Mouse (Mus musculus) liver, postnatal 0 days (tissue): Measurements from ENCODE around the gene Med20. TPM values are rescaled to one million over a fixed set of nuclear protein-coding genes. Genes with fewer than 3 reads are reported as not detected.

ENCODE experiments used
- ATAC-seq: fragments of 200-750 bp; cut with Nextera tagmentation; 2 replicates; pipeline ENCODE4 v1.8.0; 2017; ENCODE audit warnings: mild to moderate bottlenecking, moderate library complexity
- DNase-seq: peaks from one replicate; pipeline ENCODE4 v3.0.0-alpha.2; 2016
- H3K27ac ChIP-seq: fragments of 300-500 bp; sonication (generic); 2 replicates; pipeline ENCODE4 v1.5.1; 2014; ENCODE audit warnings: antibody characterized with exemption, moderate library complexity, mild to moderate bottlenecking, low read depth
- H3K27me3 ChIP-seq: fragments of 300-500 bp; sonication (generic); 2 replicates; pipeline ENCODE4 v1.6.1; 2014; ENCODE audit warnings: low read length, control low read depth, mixed read lengths; ENCODE audit not compliant: insufficient read depth
- H3K36me3 ChIP-seq: fragments of 300-500 bp; sonication (generic); replicated peaks from 2 replicates; pipeline ENCODE4 v1.6.1; 2014; ENCODE audit warnings: mild to moderate bottlenecking, control low read depth, low read length, moderate library complexity, mixed read lengths; ENCODE audit not compliant: insufficient read depth
- H3K4me1 ChIP-seq: fragments of 300-500 bp; sonication (generic); 2 replicates; pipeline ENCODE4 v1.6.1; 2014; ENCODE audit warnings: antibody characterized with exemption, mild to moderate bottlenecking, control low read depth; ENCODE audit not compliant: insufficient read depth
- H3K4me2 ChIP-seq: fragments of 300-500 bp; sonication (generic); 2 replicates; pipeline ENCODE4 v1.6.1; 2014; ENCODE audit warnings: low read depth, mild to moderate bottlenecking, low read length, moderate library complexity, mixed read lengths
- H3K4me3 ChIP-seq: fragments of 300-500 bp; sonication (generic); 2 replicates; pipeline ENCODE4 v1.5.1; 2014; ENCODE audit warnings: low read depth, low read length
- H3K9ac ChIP-seq: fragments of 300-500 bp; sonication (generic); replicated peaks from 2 replicates; pipeline ENCODE4 v1.6.1; 2014; ENCODE audit warnings: mild to moderate bottlenecking, moderate library complexity
- H3K9me3 ChIP-seq: fragments of 300-500 bp; sonication (generic); 2 replicates; pipeline ENCODE4 v1.6.1; 2016; ENCODE audit warnings: mild to moderate bottlenecking, control low read depth, low read length, mixed read lengths
- CTCF ChIP-seq: sonication (generic); IDR thresholded peaks from 2 replicates; pipeline ENCODE4 v1.5.1; 2016; ENCODE audit warnings: antibody characterized with exemption, low read depth
- EP300 ChIP-seq: IDR thresholded peaks from 2 replicates; pipeline ENCODE4 v1.6.1; 2016; ENCODE audit warnings: antibody characterized with exemption, low read depth, mild to moderate bottlenecking
- WGBS: fragments of 180-500 bp; shearing (Covaris S2); extraction: QIAGEN DNeasy Blood & Tissue Kit; methylation state at CpG from one replicate; pipeline ENCODE4 v1.1.7; 2014; ENCODE audit not compliant: insufficient replicate concordance; 5-methylcytosine and 5-hydroxymethylcytosine counted together
- polyA plus RNA-seq: library from polyadenylated mRNA; unstranded; fragments of >200 nt; fragmentation: Nextera tagmentation; extraction: Ambion mirVana; gene quantifications from 2 replicates; pipeline ENCODE4 v1.2.1, GENCODE M21; 2015

Gene Med20
- polyA plus RNA-seq, 1 experiment from 2014 or later, result 13.5 TPM

DNA sequence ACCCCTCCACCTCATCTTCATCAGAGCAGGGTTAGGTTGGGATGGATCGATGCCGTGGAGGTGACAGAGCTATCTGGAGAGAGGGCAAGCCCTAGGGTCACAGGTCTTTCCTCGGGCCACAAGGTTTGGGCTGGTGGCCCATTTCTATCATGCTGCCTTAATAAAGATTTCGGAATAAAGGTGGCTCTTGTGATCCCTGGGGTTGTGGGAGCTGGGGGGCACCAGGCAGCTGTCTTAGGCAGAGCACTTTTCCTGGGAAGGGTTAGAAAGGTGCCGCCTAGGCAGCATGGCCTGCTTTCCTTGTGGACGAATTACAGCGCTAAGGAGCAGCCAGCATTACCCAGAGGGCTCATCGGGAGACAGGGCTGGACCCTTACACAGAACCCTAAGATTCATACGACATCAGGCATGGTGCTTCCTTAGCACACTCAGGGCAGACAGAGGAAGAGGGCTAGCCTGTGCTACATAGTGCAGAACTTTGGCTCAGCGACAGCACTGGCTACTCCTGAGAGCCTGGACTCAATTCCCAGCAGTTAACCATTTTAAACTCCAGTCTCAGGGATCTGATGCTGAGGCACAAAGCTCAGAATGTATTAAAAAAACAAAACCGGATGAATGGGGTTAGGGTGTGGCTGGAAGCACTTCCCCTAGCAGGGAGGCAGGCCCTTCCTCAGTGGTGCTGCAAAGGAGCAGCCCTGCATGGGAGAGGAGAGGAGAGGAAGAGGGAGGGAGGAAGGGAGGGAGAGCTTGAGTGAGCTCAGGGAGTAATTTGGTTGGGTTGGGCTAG, 11.7 kb upstream of the Med20 start:
- Histone ChIP-seq H3K9ac (0 out of 2 replicates have a peak overlapping the region, but pooled peaks have one; percentile 9), H3K36me3 (peaks cover 72% of the 10 kb centered on the region), H3K4me1 (peaks cover 40% of the 10 kb centered on the region), H3K27me3 (no peaks in the 10 kb centered on the region), H3K9me3 (no peaks in the 10 kb centered on the region), H3K4me2 (no peak overlapping the region), H3K27ac (peak overlapping the region; percentile 93), H3K4me3 (no peak overlapping the region)
- peak; percentile 33 for DNase-seq
- ATAC-seq, result no peak
- WGBS, result 73% methylated on average over 11 of the region's 11 CpGs
- TF ChIP-seq CTCF, result no peak
- TF ChIP-seq EP300, result no peak

GRCm38 (mm10) chr17:47600601-47601388, 10.6 kb upstream of the Med20 start:
- peaks cover 80% of the 10 kb centered on the region for H3K36me3 ChIP-seq
- H3K27ac ChIP-seq, result peak overlapping the region; percentile 93
- H3K4me2 ChIP-seq, result no peak overlapping the region
- H3K4me3 ChIP-seq, result no peak overlapping the region
- no peak overlapping the region for H3K9ac ChIP-seq
- no peak for ATAC-seq
- no peak for TF ChIP-seq CTCF
- no peak for TF ChIP-seq EP300
- WGBS, result 75% methylated on average over 13 of the region's 13 CpGs
- no peak for DNase-seq
- H3K9me3 ChIP-seq, result no peaks in the 10 kb centered on the region
- H3K4me1 ChIP-seq, result peaks cover 40% of the 10 kb centered on the region
- no peaks in the 10 kb centered on the region for H3K27me3 ChIP-seq

- H3K4me1 ChIP-seq, result peaks cover 37% of the 10 kb centered on the region
- H3K4me2 ChIP-seq, result no peak overlapping the region
- no peaks in the 10 kb centered on the region for H3K9me3 ChIP-seq
- no peaks in the 10 kb centered on the region for H3K27me3 ChIP-seq
- peak overlapping the region; percentile 93; the same call in 1 of the 2 replicates for H3K27ac ChIP-seq
- H3K36me3 ChIP-seq, result peaks cover 82% of the 10 kb centered on the region
- TF ChIP-seq EP300, result no peak
- TF ChIP-seq CTCF, result no peak
- DNase-seq (peak; percentile 26), ATAC-seq (no peak)
- no peak overlapping the region for H3K9ac ChIP-seq
- no peak overlapping the region for H3K4me3 ChIP-seq
- WGBS, result 89% methylated on average over 10 of the region's 10 CpGs
Observed at GRCm38 (mm10) chr17:47601389-47601755, 10.0 kb upstream of the Med20 start.

GRCm38 (mm10) chr17:47602289-47602688, 9.1 kb upstream of the Med20 start:
- H3K9me3 ChIP-seq, result no peaks in the 10 kb centered on the region
- ATAC-seq (no peak), DNase-seq (no peak)
- TF ChIP-seq EP300, result no peak
- no peak for TF ChIP-seq CTCF
- peaks cover 28% of the 10 kb centered on the region for H3K4me1 ChIP-seq
- H3K4me3 ChIP-seq, result no peak overlapping the region
- H3K9ac ChIP-seq, result no peak overlapping the region
- no peaks in the 10 kb centered on the region for H3K27me3 ChIP-seq
- 93% methylated on average over 11 of the region's 11 CpGs for WGBS
- H3K4me2 ChIP-seq, result no peak overlapping the region
- H3K27ac ChIP-seq, result no peak overlapping the region
- peaks cover 81% of the 10 kb centered on the region for H3K36me3 ChIP-seq

DNA sequence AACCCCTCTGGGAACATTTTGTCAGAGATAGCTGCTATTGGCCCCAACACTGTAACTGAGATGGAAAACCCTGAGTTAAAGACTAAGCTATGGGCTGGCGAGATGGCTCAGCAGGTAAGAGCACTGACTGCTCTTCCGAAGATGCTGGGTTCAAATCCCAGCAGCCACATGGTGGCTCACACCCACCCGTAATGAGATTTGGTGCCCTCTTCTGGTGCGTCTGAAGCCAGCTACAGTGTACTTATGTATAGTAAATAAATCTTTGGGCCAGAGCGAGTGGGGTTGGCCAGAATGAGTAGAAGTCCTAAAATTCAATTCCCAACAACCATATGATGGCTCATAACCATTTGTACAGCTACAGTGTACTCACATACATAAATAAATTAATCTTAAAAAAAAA, 5.2 kb upstream of the Med20 start:
- WGBS, result 75% methylated on average over 5 of the region's 5 CpGs
- TF ChIP-seq CTCF, result peak; percentile 64
- no peak for TF ChIP-seq EP300

DNA sequence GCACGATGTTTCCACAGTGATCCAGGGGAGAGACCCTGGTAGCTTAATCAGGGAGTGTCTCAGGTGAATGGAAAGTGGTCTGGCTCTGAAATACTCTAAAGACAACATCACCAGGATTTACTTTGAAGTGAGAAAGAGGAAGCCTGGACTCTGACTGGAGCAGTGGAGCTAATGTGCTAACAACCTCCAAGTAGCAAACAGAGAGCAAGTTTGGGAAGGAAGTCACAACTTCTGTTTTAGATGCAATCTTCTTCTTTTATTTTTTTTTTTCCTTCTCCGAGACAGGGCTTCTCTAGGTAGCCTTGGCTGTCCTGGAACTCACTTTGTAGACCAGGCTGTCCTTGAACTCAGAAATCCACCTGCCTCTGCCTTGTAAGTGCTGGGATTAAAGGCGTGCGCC, 2.2 kb upstream of the Med20 start:
- Histone ChIP-seq H3K36me3 (peaks cover 36% of the 10 kb centered on the region), H3K27me3 (no peaks in the 10 kb centered on the region), H3K27ac (peak overlapping the region; percentile 37; the same call in 1 of the 2 replicates), H3K4me3 (no peak overlapping the region), H3K9ac (no peak overlapping the region), H3K9me3 (no peaks in the 10 kb centered on the region), H3K4me1 (peaks cover 21% of the 10 kb centered on the region), H3K4me2 (peak overlapping the region; percentile 98; the same call in 1 of the 2 replicates)
- WGBS, result 71% methylated on average over 4 of the region's 4 CpGs
- DNase-seq, result no peak
- ATAC-seq, result no peak
- TF ChIP-seq EP300, result no peak
- no peak for TF ChIP-seq CTCF

More for the DNA sequence above, 5.2 kb upstream of the Med20 start:
- H3K27me3 ChIP-seq, result no peaks in the 10 kb centered on the region
- no peaks in the 10 kb centered on the region for H3K9me3 ChIP-seq
- no peak overlapping the region for H3K4me2 ChIP-seq
- DNase-seq (no peak), ATAC-seq (no peak)
- H3K36me3 ChIP-seq, result peaks cover 55% of the 10 kb centered on the region
- H3K4me1 ChIP-seq, result peaks cover 10% of the 10 kb centered on the region
- no peak overlapping the region for H3K9ac ChIP-seq
- no peak overlapping the region for H3K27ac ChIP-seq
- no peak overlapping the region for H3K4me3 ChIP-seq
